ENCODE assay signal across 8 mouse cellular contexts in the genomic region with DNA sequence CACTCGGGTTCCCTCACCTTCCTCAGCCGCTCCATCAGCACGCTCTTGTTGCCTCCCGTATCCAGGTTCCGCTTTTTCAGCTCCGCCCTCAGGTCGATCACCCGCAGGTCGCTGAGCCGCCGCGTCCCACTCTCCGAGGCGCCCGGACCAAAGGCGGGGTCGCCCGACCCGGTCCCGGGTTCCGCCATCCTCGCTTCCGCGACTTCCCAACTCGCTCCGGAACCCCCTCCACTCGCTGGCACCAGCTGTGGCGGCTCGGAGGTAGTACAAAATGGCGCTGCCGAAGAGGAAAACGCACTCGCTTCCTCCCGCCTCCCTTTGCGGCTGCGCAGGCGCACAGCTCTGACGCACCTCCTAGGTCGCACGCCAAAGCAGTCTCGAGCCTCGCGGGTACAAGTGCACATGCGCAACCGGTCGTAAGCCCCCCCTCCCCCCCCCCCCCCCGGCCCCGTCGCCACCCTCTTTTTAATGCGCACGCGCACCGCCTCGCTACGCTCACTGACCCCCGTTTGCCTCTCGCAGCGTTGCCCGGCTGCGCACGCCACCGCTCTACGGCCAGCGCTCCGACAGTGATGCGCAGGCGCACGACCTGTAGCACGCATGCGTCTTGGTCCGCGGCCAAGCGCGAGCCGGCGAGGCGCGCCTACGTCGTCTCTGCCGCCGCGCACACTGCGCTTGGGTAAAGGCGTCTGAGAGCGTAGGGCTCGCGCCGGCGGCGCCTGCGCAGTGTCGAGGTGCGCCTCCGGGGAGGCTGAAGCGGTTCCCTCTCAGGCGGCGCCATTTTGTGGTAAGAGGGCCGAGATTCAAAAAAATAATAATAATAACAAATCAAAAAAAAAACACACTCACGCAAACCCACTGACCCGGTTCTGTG. TPM values are rescaled to one million over a fixed set of nuclear protein-coding genes. Genes with fewer than 3 reads are reported as not detected.
A peak's percentile ranks its signal among the peaks of the same experiment; 100 is the strongest.
DNase-seq lines count a peak whose midpoint lies in the region; ATAC-seq lines count a peak whose summit lies in the region.

A gene (minus strand): TSS at position 329 of the 874 bp plus-strand sequence.
A gene (plus strand): TSS at position 569 of the 874 bp plus-strand sequence.

- peak; percentile 96 for ATAC-seq in hindbrain, embryonic 11.5 days (ENCODE audit: low FRiP score)

- H3K36me3 ChIP-seq in hindbrain, embryonic 11.5 days (ENCODE audit: control insufficient read depth, insufficient read depth, low read length), result peaks cover 25% of the 10 kb centered on the region

- peak within 1 kb of the TSS; percentile 94 for H3K27ac ChIP-seq in hindbrain, embryonic 11.5 days (ENCODE audit: low read depth, low read length)

- peak within 1 kb of the TSS; percentile 69 for H3K4me2 ChIP-seq in hindbrain, embryonic 11.5 days (replicated peaks; ENCODE audit: low read depth, low read length)

- WGBS in hindbrain, embryonic 11.5 days, result under 1% methylated on average over 86 of the region's 101 CpGs

- peak within 1 kb of the TSS; percentile 92 for H3K4me3 ChIP-seq in hindbrain, embryonic 11.5 days (ENCODE audit: low read depth, low read length)

- H3K4me1 ChIP-seq in hindbrain, embryonic 11.5 days (replicated peaks; ENCODE audit: control insufficient read depth, insufficient read depth, low read length), result peaks cover 16% of the 10 kb centered on the region

- peak within 1 kb of the TSS; percentile 91 for H3K9ac ChIP-seq in hindbrain, embryonic 11.5 days (ENCODE audit: low read depth, low read length)

- peak; percentile 99 for DNase-seq in Muller cell, postnatal 12 days (ENCODE audit: inconsistent ontology term)
- DNase-seq in cerebellum, adult 9-11 months, result peak; percentile 100
- peak; percentile 98 to 99 for DNase-seq in frontal cortex, adult 2 months (ENCODE audit: extremely low spot score in 1 of 2, low spot score in 1 of 2)
- DNase-seq in hindbrain, embryonic 11.5 days (ENCODE audit: low spot score), result peak; percentile 99
- DNase-seq in layer of hippocampus, postnatal 10 days (ENCODE audit: low spot score in 2 of 2), result peak; percentile 99 to 100
- DNase-seq in lung, postnatal 10 days, result peak; percentile 99
- peak; percentile 100 for DNase-seq in ovary, postnatal 36 days (ENCODE audit: low spot score)
- peak; percentile 99 for DNase-seq in thymus, postnatal 25 days

- no peaks in the 10 kb centered on the region for H3K9me3 ChIP-seq in hindbrain, embryonic 11.5 days (ENCODE audit: control insufficient read depth, low read length)

- no peaks in the 10 kb centered on the region for H3K27me3 ChIP-seq in hindbrain, embryonic 11.5 days (ENCODE audit: control insufficient read depth, insufficient read depth, low read length)

RNA-seq across cellular contexts. Expression of the first gene that starts in this region (rescaled TPM):
- 160 and 162 TPM in 2 replicates for polyA plus RNA-seq in frontal cortex, adult 2 months (2012; rRNA removed)
- polyA plus RNA-seq in hindbrain, embryonic 11.5 days (2014; fragmentation: Nextera tagmentation; extraction: Ambion mirVana), result 47.6 and 56.1 TPM in 2 replicates
- 100 to 1,000 TPM; 122 to 141 TPM for total RNA-seq in layer of hippocampus, postnatal 10 days (2021)

RNA-seq across cellular contexts. Expression of the second gene that starts in this region (rescaled TPM):
- 140 and 144 TPM in 2 replicates for polyA plus RNA-seq in frontal cortex, adult 2 months (2012; rRNA removed)
- polyA plus RNA-seq in hindbrain, embryonic 11.5 days (2014; fragmentation: Nextera tagmentation; extraction: Ambion mirVana), result 93.7 and 105 TPM in 2 replicates
- total RNA-seq in layer of hippocampus, postnatal 10 days (2021), result 100 to 1,000 TPM; 147 to 185 TPM

Comparison
In these comparisons a context has a peak if more than half of its experiments do, and no peak if none do; other contexts are left out.
1. Peak in every context shown above with its lines: DNase-seq, ATAC-seq, H3K4me3 ChIP-seq and H3K27ac ChIP-seq.